Mouse (Mus musculus): ENCODE results near the gene Fut11.

GRCm38 (mm10) chr14:20672990-20673389, 21.8 kb upstream of the Fut11 start:
- no peak for TF ChIP-seq CTCF (IDR thresholded peaks at IDR 0.05; ENCODE audit: insufficient read depth, low read depth, low read length)
- no peak for TF ChIP-seq POLR2A (IDR thresholded peaks at IDR 0.05; ENCODE audit: insufficient read depth, low read depth, low read length)
